Mouse (Mus musculus): ENCODE measurements around the gene Hapln4. TPM values are rescaled to one million over a fixed set of nuclear protein-coding genes. Genes with fewer than 3 reads are reported as not detected.

The Hapln4 gene
- polyA plus RNA-seq, 1 experiment from 2014 or later = not detected

- peak; percentile 24; the same call in 1 of the 2 replicates for TF ChIP-seq CTCF (IDR thresholded peaks at IDR 0.05; ENCODE audit: low read depth)
Observed at GRCm38 (mm10) chr8:70131166-70131883, 48.1 kb downstream of the Hapln4 start, which contains the start of gene Nr2c2ap. Gene Nr2c2ap (plus strand): TSS chr8:70131333.

GRCm38 (mm10) chr8:70134086-70134485 lies 50.8 kb downstream of the Hapln4 start:
- Histone ChIP-seq H3K9me3 (ENCODE audit: control insufficient read depth) (no peaks in the 10 kb centered on the region), H3K27me3 (replicated peaks; ENCODE audit: control insufficient read depth, insufficient read depth, low read length) (no peaks in the 10 kb centered on the region), H3K4me1 (replicated peaks; ENCODE audit: control insufficient read depth, insufficient read depth, low read length) (0 out of 2 replicates have a peak, but pooled peaks cover 4% of the 10 kb centered on the region), H3K36me3 (ENCODE audit: control insufficient read depth, insufficient read depth) (peaks cover 34% of the 10 kb centered on the region), H3K4me3 (ENCODE audit: low read depth, low read length) (no peak overlapping the region), H3K9ac (ENCODE audit: low read depth, low read length) (no peak overlapping the region), H3K4me2 (replicated peaks; ENCODE audit: low read depth) (no peak overlapping the region), H3K27ac (ENCODE audit: low read depth, low read length) (no peak overlapping the region)
- TF ChIP-seq CTCF (IDR thresholded peaks at IDR 0.05; ENCODE audit: low read depth) = no peak
- no peak for ATAC-seq
- 92% methylated on average over 5 of the region's 5 CpGs for WGBS

More at GRCm38 (mm10) chr8:70131166-70131883, 48.1 kb downstream of the Hapln4 start, which contains the start of gene Nr2c2ap:
- Histone ChIP-seq H3K27ac (ENCODE audit: low read depth, low read length) (peak within 1 kb of the TSS; percentile 66; the same call in 1 of the 2 replicates), H3K9ac (ENCODE audit: low read depth, low read length) (peak within 1 kb of the TSS; percentile 78), H3K27me3 (replicated peaks; ENCODE audit: control insufficient read depth, insufficient read depth, low read length) (no peaks in the 10 kb centered on the region), H3K4me3 (ENCODE audit: low read depth, low read length) (peak within 1 kb of the TSS; percentile 66), H3K9me3 (ENCODE audit: control insufficient read depth) (no peaks in the 10 kb centered on the region), H3K36me3 (ENCODE audit: control insufficient read depth, insufficient read depth) (peaks cover 30% of the 10 kb centered on the region), H3K4me2 (replicated peaks; ENCODE audit: low read depth) (peak within 1 kb of the TSS; percentile 85), H3K4me1 (replicated peaks; ENCODE audit: control insufficient read depth, insufficient read depth, low read length) (0 out of 2 replicates have a peak, but pooled peaks cover 4% of the 10 kb centered on the region)
- peak; percentile 87 for ATAC-seq
- WGBS = under 1% methylated on average over 37 of the region's 37 CpGs

- peaks cover 34% of the 10 kb centered on the region for H3K36me3 ChIP-seq (ENCODE audit: control insufficient read depth, insufficient read depth)
- H3K4me3 ChIP-seq (ENCODE audit: low read depth, low read length) = no peak overlapping the region
- H3K9ac ChIP-seq (ENCODE audit: low read depth, low read length) = no peak overlapping the region
- ATAC-seq = no peak
- no peak overlapping the region for H3K27ac ChIP-seq (ENCODE audit: low read depth, low read length)
- H3K9me3 ChIP-seq (ENCODE audit: control insufficient read depth) = no peaks in the 10 kb centered on the region
- H3K27me3 ChIP-seq (replicated peaks; ENCODE audit: control insufficient read depth, insufficient read depth, low read length) = no peaks in the 10 kb centered on the region
- no peaks in the 10 kb centered on the region for H3K4me1 ChIP-seq (replicated peaks; ENCODE audit: control insufficient read depth, insufficient read depth, low read length)
- no peak for TF ChIP-seq CTCF (IDR thresholded peaks at IDR 0.05; ENCODE audit: low read depth)
- H3K4me2 ChIP-seq (replicated peaks; ENCODE audit: low read depth) = no peak overlapping the region
- 91% methylated on average over 9 of the region's 9 CpGs for WGBS
Observed at GRCm38 (mm10) chr8:70134931-70135330, 51.7 kb downstream of the Hapln4 start.

GRCm38 (mm10) chr8:70136591-70136990 lies 53.3 kb downstream of the Hapln4 start:
- H3K9ac ChIP-seq (ENCODE audit: low read depth, low read length) = no peak overlapping the region
- no peaks in the 10 kb centered on the region for H3K9me3 ChIP-seq (ENCODE audit: control insufficient read depth)
- WGBS = 86% methylated on average over 4 of the region's 4 CpGs
- ATAC-seq = no peak
- no peak overlapping the region for H3K4me3 ChIP-seq (ENCODE audit: low read depth, low read length)
- TF ChIP-seq CTCF (IDR thresholded peaks at IDR 0.05; ENCODE audit: low read depth) = no peak
- H3K27me3 ChIP-seq (replicated peaks; ENCODE audit: control insufficient read depth, insufficient read depth, low read length) = no peaks in the 10 kb centered on the region
- H3K4me2 ChIP-seq (replicated peaks; ENCODE audit: low read depth) = no peak overlapping the region
- no peak overlapping the region for H3K27ac ChIP-seq (ENCODE audit: low read depth, low read length)
- H3K4me1 ChIP-seq (replicated peaks; ENCODE audit: control insufficient read depth, insufficient read depth, low read length) = peaks cover 6% of the 10 kb centered on the region
- peaks cover 35% of the 10 kb centered on the region for H3K36me3 ChIP-seq (ENCODE audit: control insufficient read depth, insufficient read depth)

GRCm38 (mm10) chr8:70137890-70138289 lies 54.6 kb downstream of the Hapln4 start:
- Histone ChIP-seq H3K4me3 (ENCODE audit: low read depth, low read length) (no peak overlapping the region), H3K9ac (ENCODE audit: low read depth, low read length) (no peak overlapping the region), H3K27ac (ENCODE audit: low read depth, low read length) (no peak overlapping the region), H3K4me2 (replicated peaks; ENCODE audit: low read depth) (peak overlapping the region; percentile 71), H3K36me3 (ENCODE audit: control insufficient read depth, insufficient read depth) (peaks cover 48% of the 10 kb centered on the region), H3K9me3 (ENCODE audit: control insufficient read depth) (no peaks in the 10 kb centered on the region), H3K27me3 (replicated peaks; ENCODE audit: control insufficient read depth, insufficient read depth, low read length) (no peaks in the 10 kb centered on the region), H3K4me1 (replicated peaks; ENCODE audit: control insufficient read depth, insufficient read depth, low read length) (peaks cover 6% of the 10 kb centered on the region)
- 83% methylated on average over 4 of the region's 4 CpGs for WGBS
- no peak for ATAC-seq
- no peak for TF ChIP-seq CTCF (IDR thresholded peaks at IDR 0.05; ENCODE audit: low read depth)

- Histone ChIP-seq H3K4me3 (ENCODE audit: low read depth, low read length) (peak within 1 kb of the TSS; percentile 76), H3K27me3 (replicated peaks; ENCODE audit: control insufficient read depth, insufficient read depth, low read length) (no peaks in the 10 kb centered on the region), H3K27ac (ENCODE audit: low read depth, low read length) (peak within 1 kb of the TSS; percentile 79), H3K4me2 (replicated peaks; ENCODE audit: low read depth) (peak within 1 kb of the TSS; percentile 71), H3K9me3 (ENCODE audit: control insufficient read depth) (no peaks in the 10 kb centered on the region), H3K9ac (ENCODE audit: low read depth, low read length) (peak within 1 kb of the TSS; percentile 59), H3K4me1 (replicated peaks; ENCODE audit: control insufficient read depth, insufficient read depth, low read length) (peaks cover 6% of the 10 kb centered on the region), H3K36me3 (ENCODE audit: control insufficient read depth, insufficient read depth) (peaks cover 48% of the 10 kb centered on the region)
- ATAC-seq = peak; percentile 98
- WGBS = under 1% methylated on average over 46 of the region's 46 CpGs
- no peak for TF ChIP-seq CTCF (IDR thresholded peaks at IDR 0.05; ENCODE audit: low read depth)
Observed at GRCm38 (mm10) chr8:70139026-70139857, 56.0 kb downstream of the Hapln4 start, which contains the start of the genes Rfxank, Borcs8 and Mef2b. Gene Rfxank (minus strand): TSS chr8:70139154. Gene Borcs8 (plus strand): TSS chr8:70139499. Gene Mef2b (plus strand): TSS chr8:70139711.
